Mouse (Mus musculus): ENCODE measurements at regions not wholly inside any gene's neighbourhood (a gene's known extent, or its start where the extent isn't known, plus 50 kb on each side); places are given as distances from the start of the nearest gene placed in this dataset.

DNA sequence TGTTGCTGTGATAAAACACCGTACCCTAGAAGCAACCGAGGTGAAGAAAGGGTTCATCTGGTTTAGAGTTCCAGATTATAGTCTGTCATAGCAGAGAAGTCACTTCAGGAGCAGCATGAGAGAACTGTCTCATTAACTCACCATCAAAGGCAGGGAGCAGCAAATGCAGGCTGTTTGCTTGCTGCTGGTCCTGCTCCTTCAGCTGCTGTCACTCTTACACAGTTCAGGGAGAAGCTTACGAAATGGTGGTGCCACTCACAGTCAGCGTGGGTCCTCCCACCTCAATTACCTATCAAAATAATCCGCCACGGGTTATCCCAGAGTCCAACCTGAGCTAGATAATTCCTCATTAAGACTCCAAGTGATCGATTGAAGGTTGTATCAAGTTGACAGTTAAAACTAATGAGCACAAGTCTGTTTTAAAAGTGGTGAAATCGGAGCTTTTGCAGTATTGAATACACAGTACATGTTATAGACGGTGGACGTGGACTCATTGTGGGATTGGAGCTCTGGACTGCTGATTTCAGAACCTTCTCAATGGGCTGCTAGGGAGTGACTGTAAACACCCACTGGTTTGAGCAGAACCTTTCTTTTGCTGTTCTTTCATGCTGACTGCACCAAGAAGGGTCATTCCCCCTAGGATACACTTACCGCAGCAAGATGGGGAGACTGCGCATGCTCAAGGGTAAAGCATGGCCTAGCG lies 87.4 kb upstream of the Stac start:
- TF ChIP-seq CTCF (IDR thresholded peaks at IDR 0.05; ENCODE audit: low read depth) (no peak), EP300 (IDR thresholded peaks at IDR 0.05; ENCODE audit: low read depth) (no peak)

Measured in liver, postnatal 0 days (tissue).